Comparison of ENCODE assay signal across 8 mouse cellular contexts in the genomic region with DNA sequence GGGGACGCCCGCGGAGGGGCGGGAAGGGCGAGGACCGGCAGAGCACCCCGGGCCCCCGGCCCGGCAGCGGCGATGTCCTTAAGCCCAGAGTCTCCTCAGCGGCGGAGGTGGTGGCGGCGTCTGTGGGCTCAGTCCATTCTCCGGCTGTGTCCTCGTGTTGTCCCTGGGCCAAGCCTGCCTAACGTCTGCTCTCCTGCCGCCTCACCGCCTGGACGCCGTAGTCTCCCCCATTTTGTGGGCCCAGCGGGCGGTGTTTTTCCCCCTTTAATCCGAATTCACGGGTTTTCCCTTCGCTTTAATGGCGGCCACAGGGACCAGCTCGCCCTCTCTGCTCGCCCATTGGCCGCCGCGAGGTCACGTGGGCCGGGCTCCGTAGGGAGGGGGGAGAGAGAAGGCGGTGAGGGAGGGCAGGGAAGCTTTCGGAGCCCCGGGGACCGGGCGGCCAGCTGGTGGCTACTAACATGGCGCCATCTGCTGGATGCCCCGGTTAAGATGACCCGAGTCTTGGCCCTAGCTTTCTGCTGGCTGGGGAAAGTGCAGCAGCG. TPM values are rescaled to one million over a fixed set of nuclear protein-coding genes. Genes with fewer than 3 reads are reported as not detected.
DNase-seq lines count a peak whose midpoint lies in the region; TF ChIP-seq lines count a peak whose summit lies in the region.

No protein-coding gene starts in this region.

- H3K9me3 ChIP-seq in megakaryocyte, embryonic 14.5 days = no peaks in the 10 kb centered on the region

- intact Hi-C loops in gastrocnemius, adult 2 months (cut with DNase I) = loop anchor here (5.0 kb wide), 2 partner anchors 41 to 101 kb away; a partner anchor contains a TSS

- H3K4me3 ChIP-seq in gastrocnemius, adult 2 months = peak overlapping the region; percentile 85
- peak overlapping the region; percentile 100 for H3K4me3 ChIP-seq in megakaryocyte, embryonic 14.5 days (replicated peaks)

- H3K27me3 ChIP-seq in megakaryocyte, embryonic 14.5 days (replicated peaks) = peaks cover 14% of the 10 kb centered on the region

- peaks cover 22% of the 10 kb centered on the region for H3K36me3 ChIP-seq in megakaryocyte, embryonic 14.5 days (replicated peaks; ENCODE audit: low read length)

- peak; percentile 90 for TF ChIP-seq CTCF in gastrocnemius, adult 2 months (IDR thresholded peaks at IDR 0.05)

- peak; percentile 98 for DNase-seq in WW6 (ENCODE audit: low read depth, low spot score)
- DNase-seq in cerebellum, postnatal 4 days (ENCODE audit: low spot score in 2 of 2) = peak; percentile 99
- peak; percentile 99 for DNase-seq in gastrocnemius, adult 2 months
- peak; percentile 88 for DNase-seq in hindlimb bud, embryonic 11.5 days (ENCODE audit: extremely low spot score, low read depth, low spot score)
- DNase-seq in left cerebral cortex, adult 8-10 months (ENCODE audit: low spot score in 2 of 2) = peak; percentile 95 to 97
- peak; percentile 98 for DNase-seq in right cerebral cortex, postnatal 10 days (ENCODE audit: low spot score in 2 of 2)
- peak; percentile 98 for DNase-seq in urinary bladder, postnatal 25 days (ENCODE audit: low spot score)

- peak overlapping the region; percentile 96 for H3K27ac ChIP-seq in gastrocnemius, adult 2 months

- H3K4me1 ChIP-seq in megakaryocyte, embryonic 14.5 days = peaks cover 29% of the 10 kb centered on the region

RNA-seq across cellular contexts. Expression of a gene that starts 0.7 kb away (rescaled TPM):
- 10 to 100 TPM; 42.3 to 43.0 TPM for total RNA-seq in gastrocnemius, adult 2 months (2021)
- 10 to 100 TPM; 47.9 to 66.6 (median 55.8) TPM for total RNA-seq in left cerebral cortex, adult 8-10 months (2022)
- 0.15 and 0.46 TPM in 2 replicates for polyA plus RNA-seq in megakaryocyte, embryonic 14.5 days (2012; ENCODE audit: insufficient read depth, low replicate concordance)

Comparison
In these comparisons a context has a peak if more than half of its experiments do, and no peak if none do; other contexts are left out.
1. Peak in every context shown above with its lines: DNase-seq, H3K4me3 ChIP-seq and H3K27ac ChIP-seq.